Mouse (Mus musculus): ENCODE data around the gene Dyrk1a. TPM values are rescaled to one million over a fixed set of nuclear protein-coding genes. Genes with fewer than 3 reads are reported as not detected.

The Dyrk1a gene
- polyA plus RNA-seq, 1 experiment from 2014 or later = 12.0 TPM

DNA sequence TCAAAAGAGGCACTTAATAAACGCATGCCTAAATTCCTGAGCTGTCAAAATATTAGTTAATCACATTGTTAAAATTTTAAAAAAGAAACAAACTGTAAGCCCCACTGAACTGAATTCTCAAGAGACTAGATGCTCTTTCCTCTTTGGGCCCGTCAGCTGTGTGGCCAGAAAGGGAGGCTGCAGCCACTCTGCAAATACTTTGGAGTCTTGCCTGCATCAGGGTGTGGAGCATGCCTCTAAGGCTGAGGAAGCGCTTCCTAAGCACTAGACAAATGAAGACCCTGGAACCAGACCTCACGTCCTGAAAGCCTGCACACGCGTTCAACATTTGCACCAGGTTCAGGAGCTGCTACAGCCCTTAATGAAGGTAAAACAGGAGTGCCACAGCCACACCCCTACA is 36.1 kb upstream of the Dyrk1a start:
- no peak for ATAC-seq
- Histone ChIP-seq H3K9me3 (replicated peaks; ENCODE audit: control insufficient read depth, low read length, poor library complexity, severe bottlenecking) (no peaks in the 10 kb centered on the region), H3K4me2 (ENCODE audit: low read length) (no peak overlapping the region), H3K27me3 (ENCODE audit: control insufficient read depth, insufficient read depth, low read depth, low read length) (no peaks in the 10 kb centered on the region), H3K36me3 (ENCODE audit: control insufficient read depth, insufficient read depth, low read length) (no peaks in the 10 kb centered on the region), H3K27ac (ENCODE audit: low read length) (no peak overlapping the region), H3K9ac (ENCODE audit: low read depth, low read length) (no peak overlapping the region), H3K4me1 (ENCODE audit: control insufficient read depth, insufficient read depth, low read length) (no peaks in the 10 kb centered on the region), H3K4me3 (ENCODE audit: low read depth, low read length) (no peak overlapping the region)
- WGBS = 89% methylated on average over 6 of the region's 6 CpGs

DNA sequence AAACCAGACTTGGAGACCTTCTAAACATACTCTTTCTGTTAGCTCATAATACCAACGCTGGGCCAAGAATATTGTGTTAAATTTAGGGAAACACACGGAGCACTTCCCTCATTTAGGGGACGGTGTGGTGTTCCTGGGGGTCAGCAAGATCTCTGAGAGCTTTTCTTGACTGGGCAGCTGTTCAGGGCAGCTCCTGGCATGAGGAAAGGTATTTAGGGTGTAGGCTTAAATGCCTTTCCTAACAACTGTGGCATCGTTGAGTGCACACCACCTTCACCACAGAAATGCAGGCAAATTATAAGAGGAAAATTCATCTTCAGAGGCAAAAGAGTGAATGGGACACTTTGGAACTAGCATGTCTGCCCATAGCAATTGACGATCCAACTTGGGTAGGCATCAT is 34.1 kb upstream of the Dyrk1a start:
- no peak for ATAC-seq
- WGBS = 91% methylated on average over 5 of the region's 5 CpGs

DNA sequence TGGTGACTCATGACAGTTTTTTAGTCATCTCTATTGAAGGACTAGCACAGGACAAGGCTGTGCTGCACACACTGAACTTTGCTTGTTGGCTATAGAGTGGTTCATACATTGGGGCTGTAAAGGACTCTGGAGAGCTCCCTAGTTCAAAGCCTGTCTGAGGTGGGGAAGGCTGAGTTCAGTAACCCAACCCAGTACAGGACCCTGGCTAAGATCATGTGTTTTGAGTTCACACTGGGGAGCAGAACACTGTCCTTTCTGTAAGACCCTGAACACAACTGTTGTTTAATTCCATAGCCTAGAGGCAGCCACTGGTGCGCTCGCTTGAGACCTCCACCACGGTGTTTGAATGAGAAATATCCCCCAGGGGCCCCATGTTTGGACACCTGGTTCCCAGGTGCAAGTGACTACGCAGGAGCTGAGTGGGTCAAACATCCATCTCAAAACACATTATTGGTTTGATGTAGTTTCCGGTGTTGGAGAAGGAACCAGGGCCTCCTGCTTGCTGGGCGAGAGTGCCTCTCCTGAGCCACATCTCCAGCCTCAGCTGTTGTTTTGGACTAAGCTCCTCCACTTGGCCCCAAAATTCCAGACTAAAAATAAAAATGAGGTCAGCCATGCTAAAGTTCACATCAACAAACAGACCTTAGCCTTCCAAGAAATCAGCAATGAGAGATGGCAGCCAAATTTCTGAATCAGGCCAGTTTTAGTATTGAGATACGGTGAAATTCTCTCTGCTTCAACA is 33.2 kb upstream of the Dyrk1a start:
- ATAC-seq = no peak
- Histone ChIP-seq H3K27ac (ENCODE audit: low read length) (no peak overlapping the region), H3K4me3 (ENCODE audit: low read depth, low read length) (no peak overlapping the region), H3K36me3 (ENCODE audit: control insufficient read depth, insufficient read depth, low read length) (no peaks in the 10 kb centered on the region), H3K9ac (ENCODE audit: low read depth, low read length) (no peak overlapping the region), H3K27me3 (ENCODE audit: control insufficient read depth, insufficient read depth, low read depth, low read length) (no peaks in the 10 kb centered on the region), H3K4me1 (ENCODE audit: control insufficient read depth, insufficient read depth, low read length) (no peaks in the 10 kb centered on the region), H3K9me3 (replicated peaks; ENCODE audit: control insufficient read depth, low read length, poor library complexity, severe bottlenecking) (no peaks in the 10 kb centered on the region), H3K4me2 (ENCODE audit: low read length) (no peak overlapping the region)
- WGBS = 91% methylated on average over 7 of the region's 7 CpGs

More for the DNA sequence above, 34.1 kb upstream of the Dyrk1a start:
- H3K27me3 ChIP-seq (ENCODE audit: control insufficient read depth, insufficient read depth, low read depth, low read length) = no peaks in the 10 kb centered on the region
- no peak overlapping the region for H3K4me3 ChIP-seq (ENCODE audit: low read depth, low read length)
- no peak overlapping the region for H3K9ac ChIP-seq (ENCODE audit: low read depth, low read length)
- no peak overlapping the region for H3K27ac ChIP-seq (ENCODE audit: low read length)
- H3K4me2 ChIP-seq (ENCODE audit: low read length) = no peak overlapping the region
- no peaks in the 10 kb centered on the region for H3K4me1 ChIP-seq (ENCODE audit: control insufficient read depth, insufficient read depth, low read length)
- no peaks in the 10 kb centered on the region for H3K9me3 ChIP-seq (replicated peaks; ENCODE audit: control insufficient read depth, low read length, poor library complexity, severe bottlenecking)
- H3K36me3 ChIP-seq (ENCODE audit: control insufficient read depth, insufficient read depth, low read length) = no peaks in the 10 kb centered on the region

DNA sequence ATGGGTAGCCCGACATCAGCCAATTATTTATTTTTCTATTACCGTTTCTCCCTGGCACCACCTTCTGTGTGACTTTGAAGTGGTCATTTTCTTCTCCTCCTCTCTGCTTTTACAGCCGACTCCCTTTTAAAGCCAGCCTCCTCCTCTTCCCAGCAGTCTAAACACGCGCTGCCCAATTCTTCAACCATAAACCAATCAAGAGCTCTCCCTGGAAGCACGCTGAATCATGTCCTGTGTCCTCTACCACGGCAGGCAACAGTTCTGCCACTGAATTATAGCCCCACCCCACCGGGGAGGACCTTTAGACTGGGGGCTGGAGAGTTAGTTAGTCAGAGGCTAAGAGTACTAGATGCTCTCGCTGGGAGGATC is 32.7 kb upstream of the Dyrk1a start:
- H3K4me3 ChIP-seq (ENCODE audit: low read depth, low read length) = no peak overlapping the region
- H3K27ac ChIP-seq (ENCODE audit: low read length) = no peak overlapping the region
- no peaks in the 10 kb centered on the region for H3K9me3 ChIP-seq (replicated peaks; ENCODE audit: control insufficient read depth, low read length, poor library complexity, severe bottlenecking)
- no peaks in the 10 kb centered on the region for H3K27me3 ChIP-seq (ENCODE audit: control insufficient read depth, insufficient read depth, low read depth, low read length)
- 79% methylated on average over 9 of the region's 9 CpGs for WGBS
- no peaks in the 10 kb centered on the region for H3K36me3 ChIP-seq (ENCODE audit: control insufficient read depth, insufficient read depth, low read length)
- no peak overlapping the region for H3K9ac ChIP-seq (ENCODE audit: low read depth, low read length)
- no peak overlapping the region for H3K4me2 ChIP-seq (ENCODE audit: low read length)
- ATAC-seq = no peak
- no peaks in the 10 kb centered on the region for H3K4me1 ChIP-seq (ENCODE audit: control insufficient read depth, insufficient read depth, low read length)

DNA sequence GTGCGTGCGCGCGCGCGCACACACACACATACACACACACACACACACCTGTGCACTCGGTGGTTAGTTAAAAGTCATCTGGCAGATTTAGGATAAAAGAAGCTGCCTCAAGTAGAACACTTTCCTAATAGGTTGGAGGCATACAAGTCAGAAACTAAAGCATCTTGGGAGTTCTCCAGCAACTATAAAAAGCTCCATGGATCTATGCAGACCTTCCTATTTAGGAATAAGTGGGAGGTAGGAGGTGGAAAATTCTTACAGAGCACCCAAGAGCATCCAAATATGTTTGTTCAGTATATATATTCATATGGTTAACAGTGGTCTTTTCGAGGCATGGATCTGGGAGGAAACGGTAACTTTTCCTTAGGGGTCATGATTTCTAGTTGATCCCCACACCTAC is 29.7 kb upstream of the Dyrk1a start:
- 94% methylated on average over 9 of the region's 9 CpGs for WGBS

DNA sequence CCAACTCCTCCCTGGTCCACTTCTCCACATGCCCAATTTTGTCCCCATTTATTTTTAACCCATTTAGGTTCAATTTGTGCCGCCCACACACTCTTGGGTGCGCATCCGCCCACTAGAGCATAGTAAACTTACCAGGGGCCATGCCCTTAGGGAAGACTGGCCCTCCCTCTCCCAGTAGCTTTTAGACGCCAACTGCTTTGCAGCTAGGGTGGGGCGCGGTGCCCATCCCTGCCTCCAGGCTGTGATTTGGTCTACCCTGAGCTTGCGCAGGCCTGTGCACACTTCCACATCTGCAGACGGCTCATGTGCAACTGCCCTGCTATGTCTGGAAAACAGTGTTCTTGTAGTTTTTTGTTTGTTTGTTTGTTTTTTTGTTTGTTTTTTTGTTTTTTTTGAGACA is 26.9 kb upstream of the Dyrk1a start:
- no peak overlapping the region for H3K9ac ChIP-seq (ENCODE audit: low read depth, low read length)
- WGBS = 93% methylated on average over 8 of the region's 8 CpGs
- no peaks in the 10 kb centered on the region for H3K9me3 ChIP-seq (replicated peaks; ENCODE audit: control insufficient read depth, low read length, poor library complexity, severe bottlenecking)
- no peaks in the 10 kb centered on the region for H3K36me3 ChIP-seq (ENCODE audit: control insufficient read depth, insufficient read depth, low read length)
- H3K4me2 ChIP-seq (ENCODE audit: low read length) = no peak overlapping the region
- H3K4me1 ChIP-seq (ENCODE audit: control insufficient read depth, insufficient read depth, low read length) = no peaks in the 10 kb centered on the region
- H3K4me3 ChIP-seq (ENCODE audit: low read depth, low read length) = no peak overlapping the region
- H3K27me3 ChIP-seq (ENCODE audit: control insufficient read depth, insufficient read depth, low read depth, low read length) = no peaks in the 10 kb centered on the region
- no peak overlapping the region for H3K27ac ChIP-seq (ENCODE audit: low read length)
- ATAC-seq = no peak

More for the DNA sequence above, 29.7 kb upstream of the Dyrk1a start:
- no peaks in the 10 kb centered on the region for H3K36me3 ChIP-seq (ENCODE audit: control insufficient read depth, insufficient read depth, low read length)
- ATAC-seq = no peak
- no peak overlapping the region for H3K27ac ChIP-seq (ENCODE audit: low read length)
- no peaks in the 10 kb centered on the region for H3K9me3 ChIP-seq (replicated peaks; ENCODE audit: control insufficient read depth, low read length, poor library complexity, severe bottlenecking)
- no peak overlapping the region for H3K4me3 ChIP-seq (ENCODE audit: low read depth, low read length)
- H3K27me3 ChIP-seq (ENCODE audit: control insufficient read depth, insufficient read depth, low read depth, low read length) = no peaks in the 10 kb centered on the region
- H3K9ac ChIP-seq (ENCODE audit: low read depth, low read length) = no peak overlapping the region
- H3K4me1 ChIP-seq (ENCODE audit: control insufficient read depth, insufficient read depth, low read length) = no peaks in the 10 kb centered on the region
- H3K4me2 ChIP-seq (ENCODE audit: low read length) = no peak overlapping the region

DNA sequence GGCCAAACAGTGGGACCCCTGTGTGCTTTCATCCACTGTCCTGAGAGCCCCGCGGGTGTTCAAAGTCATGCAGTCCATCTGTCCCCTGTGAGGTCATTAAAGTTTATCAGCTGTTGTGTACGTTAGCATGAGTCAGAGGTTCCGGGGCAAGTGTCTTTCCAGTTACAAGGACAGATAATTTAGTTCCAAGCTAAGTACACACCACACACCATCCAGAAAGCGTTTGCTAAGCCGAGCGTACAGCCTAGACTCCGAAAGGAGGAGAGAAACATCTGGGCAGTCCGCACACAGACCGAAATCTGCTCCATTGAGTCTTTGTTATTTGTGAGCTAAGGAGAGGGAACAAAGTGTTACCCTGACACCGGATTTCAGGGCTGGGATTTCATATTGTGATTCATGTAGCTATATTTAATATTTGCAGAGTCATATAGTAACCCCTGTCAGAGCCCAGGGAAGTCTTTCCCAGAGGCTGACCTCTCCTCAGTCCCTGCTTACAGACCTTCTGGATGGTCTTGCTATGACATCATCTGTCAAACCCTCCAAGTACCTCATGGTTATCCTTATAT is 25.2 kb upstream of the Dyrk1a start:
- no peak overlapping the region for H3K27ac ChIP-seq (ENCODE audit: low read length)
- no peak overlapping the region for H3K4me3 ChIP-seq (ENCODE audit: low read depth, low read length)
- H3K4me2 ChIP-seq (ENCODE audit: low read length) = no peak overlapping the region
- H3K36me3 ChIP-seq (ENCODE audit: control insufficient read depth, insufficient read depth, low read length) = no peaks in the 10 kb centered on the region
- ATAC-seq = no peak
- H3K9me3 ChIP-seq (replicated peaks; ENCODE audit: control insufficient read depth, low read length, poor library complexity, severe bottlenecking) = no peaks in the 10 kb centered on the region
- H3K4me1 ChIP-seq (ENCODE audit: control insufficient read depth, insufficient read depth, low read length) = no peaks in the 10 kb centered on the region
- 71% methylated on average over 11 of the region's 11 CpGs for WGBS
- no peak overlapping the region for H3K9ac ChIP-seq (ENCODE audit: low read depth, low read length)
- H3K27me3 ChIP-seq (ENCODE audit: control insufficient read depth, insufficient read depth, low read depth, low read length) = no peaks in the 10 kb centered on the region

DNA sequence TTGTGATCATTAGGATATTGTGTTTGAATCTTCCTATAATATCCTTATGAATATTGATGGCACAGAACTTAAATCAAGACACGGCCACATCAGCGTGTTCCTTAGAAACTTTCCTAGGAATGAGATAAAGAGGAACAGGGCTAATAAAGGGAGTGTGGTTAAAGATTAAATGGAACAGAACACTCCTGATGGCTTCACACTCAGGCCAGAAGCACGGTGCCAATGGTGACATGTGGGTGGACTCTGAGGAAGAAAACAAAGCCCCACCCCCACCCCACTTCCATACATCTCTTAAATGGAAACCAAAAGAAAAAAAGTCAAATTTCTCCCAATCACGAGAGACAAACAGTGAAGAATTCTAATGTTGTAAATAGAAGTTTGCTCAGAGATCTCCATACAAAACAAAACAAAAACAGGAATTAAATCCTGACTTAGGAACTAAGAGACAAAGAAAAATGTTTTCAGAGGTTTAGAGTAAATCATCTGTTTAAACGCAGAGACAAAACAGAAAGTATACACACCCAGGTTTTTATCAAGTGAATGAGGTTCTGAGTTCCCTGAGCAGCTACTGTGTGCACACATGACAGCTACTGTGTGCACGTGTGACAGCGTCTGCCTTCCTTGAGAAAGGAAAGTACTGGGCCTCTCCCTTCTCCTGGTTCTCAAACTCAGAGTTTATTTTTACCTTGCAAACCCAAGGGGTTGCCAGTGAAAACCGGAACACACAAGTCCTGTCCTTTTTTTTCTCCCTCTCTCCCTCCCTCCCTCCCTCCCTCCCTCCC is 23.8 kb upstream of the Dyrk1a start:
- ATAC-seq = no peak
- no peak overlapping the region for H3K4me2 ChIP-seq (ENCODE audit: low read length)
- H3K9ac ChIP-seq (ENCODE audit: low read depth, low read length) = no peak overlapping the region
- no peak overlapping the region for H3K27ac ChIP-seq (ENCODE audit: low read length)
- no peaks in the 10 kb centered on the region for H3K4me1 ChIP-seq (ENCODE audit: control insufficient read depth, insufficient read depth, low read length)
- no peaks in the 10 kb centered on the region for H3K9me3 ChIP-seq (replicated peaks; ENCODE audit: control insufficient read depth, low read length, poor library complexity, severe bottlenecking)
- H3K4me3 ChIP-seq (ENCODE audit: low read depth, low read length) = no peak overlapping the region
- 70% methylated on average over 8 of the region's 8 CpGs for WGBS
- no peaks in the 10 kb centered on the region for H3K27me3 ChIP-seq (ENCODE audit: control insufficient read depth, insufficient read depth, low read depth, low read length)
- no peaks in the 10 kb centered on the region for H3K36me3 ChIP-seq (ENCODE audit: control insufficient read depth, insufficient read depth, low read length)

DNA sequence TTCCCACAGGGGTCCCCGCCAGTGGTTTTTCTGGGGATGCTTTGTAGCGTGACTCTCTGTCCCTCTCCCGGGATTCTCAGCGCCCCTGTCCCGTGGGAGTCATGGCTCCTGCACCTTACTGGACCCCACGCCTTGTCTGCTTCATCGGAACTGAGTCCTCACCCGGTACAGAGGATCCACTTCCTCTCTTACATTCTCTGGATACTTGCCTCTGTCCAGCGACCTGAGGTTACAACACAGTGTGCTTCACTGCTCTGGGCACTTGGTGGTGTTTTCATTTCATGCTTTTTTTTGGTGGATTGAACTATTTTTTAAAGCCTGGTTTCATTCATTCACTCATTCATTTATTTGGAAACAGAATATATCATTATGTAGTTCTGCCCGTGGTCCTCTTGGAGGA is 20.0 kb upstream of the Dyrk1a start:
- no peak for ATAC-seq
- Histone ChIP-seq H3K9me3 (replicated peaks; ENCODE audit: control insufficient read depth, low read length, poor library complexity, severe bottlenecking) (no peaks in the 10 kb centered on the region), H3K4me2 (ENCODE audit: low read length) (no peak overlapping the region), H3K4me1 (ENCODE audit: control insufficient read depth, insufficient read depth, low read length) (no peaks in the 10 kb centered on the region), H3K4me3 (ENCODE audit: low read depth, low read length) (no peak overlapping the region), H3K27ac (ENCODE audit: low read length) (no peak overlapping the region), H3K36me3 (ENCODE audit: control insufficient read depth, insufficient read depth, low read length) (no peaks in the 10 kb centered on the region), H3K27me3 (ENCODE audit: control insufficient read depth, insufficient read depth, low read depth, low read length) (no peaks in the 10 kb centered on the region), H3K9ac (ENCODE audit: low read depth, low read length) (no peak overlapping the region)
- 78% methylated on average over 10 of the region's 10 CpGs for WGBS

Measured in midbrain, embryonic 16.5 days (tissue).